ENCODE assay signal across 13 mouse cellular contexts in genomic region chr4:55328471-55328870, GRCm38 (mm10).
"Had no signal": no experiment of that assay in that cellular context is flagged by ENCODE, and none has a peak within 500 bp of the region (broad histone marks: within the 10 kb centered on the region; RNA-seq: fewer than 3 reads in every experiment).

No protein-coding gene starts in this region.

- DNase-seq: kidney, adult 18-20 months; kidney, adult 9 months; kidney, postnatal 25 days; layer of hippocampus, adult 9-11 months; liver, embryonic 13.5 days; lung, adult 2 months; lung, postnatal 14 days; lung, postnatal 4 days; midbrain, embryonic 14.5 days; right cerebral cortex, adult 18-20 months; right cerebral cortex, postnatal 14 days; spleen, adult 18-20 months had no signal

- ATAC-seq: intestine, embryonic 16.5 days had no signal
